Mouse (Mus musculus): ENCODE measurements around the gene Slc24a3. TPM values are rescaled to one million over a fixed set of nuclear protein-coding genes. Genes with fewer than 3 reads are reported as not detected.

Slc24a3 gene
- polyA plus RNA-seq, 1 experiment from 2014 or later, result 2.9 TPM

DNA sequence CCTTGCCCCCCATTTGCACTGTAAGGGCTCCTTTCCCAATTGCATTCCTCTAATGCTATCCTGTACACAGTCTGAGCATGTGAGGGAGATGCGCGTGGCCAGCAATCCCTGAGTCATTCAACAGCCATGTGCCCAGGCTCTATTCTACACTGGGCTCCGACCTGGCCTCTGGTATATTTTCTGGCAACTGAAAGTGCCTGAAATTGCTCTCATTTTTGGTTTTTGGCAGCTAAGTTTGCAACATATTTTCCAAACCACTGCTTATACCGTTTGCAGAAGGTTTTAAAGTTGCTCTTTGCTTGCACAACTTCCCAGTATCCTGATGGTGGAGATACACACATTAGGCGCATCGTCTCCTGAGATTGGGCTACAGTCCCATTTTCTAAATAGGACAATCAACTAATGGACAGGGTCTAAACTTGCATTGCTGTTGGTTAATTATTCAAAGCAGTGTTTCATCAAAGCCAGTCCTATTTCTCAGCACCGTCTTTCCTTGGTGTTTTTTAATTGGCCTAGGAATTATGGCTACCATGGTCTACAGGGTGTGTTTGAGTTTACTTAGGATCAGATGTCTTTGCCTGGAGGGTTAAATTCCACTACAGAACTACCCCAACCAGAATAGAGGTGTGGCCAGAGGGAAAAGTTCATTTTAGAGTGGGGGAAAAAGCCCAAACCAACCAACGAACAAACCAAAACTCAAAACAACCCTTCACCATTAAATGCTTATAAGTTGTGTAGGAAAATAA is 46.7 kb downstream of the Slc24a3 start:
- no peak overlapping the region for H3K4me2 ChIP-seq
- no peak overlapping the region for H3K4me3 ChIP-seq
- no peak overlapping the region for H3K9ac ChIP-seq
- no peak for ATAC-seq (ENCODE audit: borderline replicate concordance, extremely low read depth, low FRiP score, low TSS enrichment)
- no peaks in the 10 kb centered on the region for H3K36me3 ChIP-seq
- H3K4me1 ChIP-seq, result peaks cover 8% of the 10 kb centered on the region; the same call in 1 of the 2 replicates
- H3K27ac ChIP-seq, result no peak overlapping the region
- H3K27me3 ChIP-seq, result no peaks in the 10 kb centered on the region
- 78% methylated on average over 8 of the region's 8 CpGs for WGBS
- no peaks in the 10 kb centered on the region for H3K9me3 ChIP-seq

DNA sequence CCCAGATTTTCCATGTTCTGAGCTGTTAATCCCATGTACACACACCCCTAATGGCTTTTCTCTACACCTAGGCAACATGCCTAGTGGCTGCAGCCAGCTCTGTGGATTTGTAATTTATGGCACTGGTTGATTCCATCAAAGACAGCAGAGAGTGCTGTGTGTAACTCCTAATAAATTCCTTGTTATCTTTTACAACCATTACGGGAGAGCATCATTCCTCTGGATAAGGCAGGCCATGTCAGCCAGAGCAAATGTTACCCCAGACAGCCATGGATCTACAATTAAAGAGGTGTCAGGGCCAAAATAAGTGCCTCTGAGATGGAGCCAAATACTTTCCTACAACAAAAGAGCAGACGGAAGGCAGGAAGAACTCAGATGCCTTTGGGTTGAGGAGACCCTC is 49.0 kb downstream of the Slc24a3 start:
- Histone ChIP-seq H3K36me3 (no peaks in the 10 kb centered on the region), H3K9ac (no peak overlapping the region), H3K9me3 (no peaks in the 10 kb centered on the region), H3K4me3 (no peak overlapping the region), H3K4me2 (no peak overlapping the region), H3K4me1 (peaks cover 8% of the 10 kb centered on the region; the same call in 1 of the 2 replicates), H3K27ac (no peak overlapping the region), H3K27me3 (no peaks in the 10 kb centered on the region)
- ATAC-seq (ENCODE audit: borderline replicate concordance, extremely low read depth, low FRiP score, low TSS enrichment), result peak; percentile 64; the same call in 1 of the 2 replicates
- WGBS, result 38% methylated on average over 2 of the region's 2 CpGs

DNA sequence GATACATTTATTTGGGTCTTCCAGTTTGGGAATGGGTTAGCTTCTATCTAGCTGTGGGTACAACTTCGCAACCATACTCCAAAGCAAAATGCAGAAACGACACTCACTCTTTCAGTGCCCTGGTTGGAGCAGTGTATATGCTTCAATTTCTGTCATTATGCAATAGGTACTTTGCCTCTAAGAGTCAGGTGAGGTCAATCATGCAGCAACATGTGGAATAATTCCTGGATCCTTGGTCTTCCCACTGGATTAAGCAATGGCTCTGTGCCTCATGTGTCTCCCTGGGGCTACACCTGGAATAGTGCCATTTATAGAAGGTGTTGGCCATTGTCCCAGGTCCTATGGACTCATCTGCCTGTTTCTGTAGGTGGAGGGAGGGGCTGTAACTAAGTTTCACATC is 49.9 kb downstream of the Slc24a3 start:
- H3K9ac ChIP-seq, result no peak overlapping the region
- no peaks in the 10 kb centered on the region for H3K27me3 ChIP-seq
- no peak overlapping the region for H3K4me3 ChIP-seq
- H3K4me2 ChIP-seq, result no peak overlapping the region
- H3K27ac ChIP-seq, result no peak overlapping the region
- peaks cover 8% of the 10 kb centered on the region; the same call in 1 of the 2 replicates for H3K4me1 ChIP-seq
- no peaks in the 10 kb centered on the region for H3K36me3 ChIP-seq
- WGBS, result 93% methylated on average over 2 of the region's 2 CpGs
- ATAC-seq (ENCODE audit: borderline replicate concordance, extremely low read depth, low FRiP score, low TSS enrichment), result no peak
- no peaks in the 10 kb centered on the region for H3K9me3 ChIP-seq

DNA sequence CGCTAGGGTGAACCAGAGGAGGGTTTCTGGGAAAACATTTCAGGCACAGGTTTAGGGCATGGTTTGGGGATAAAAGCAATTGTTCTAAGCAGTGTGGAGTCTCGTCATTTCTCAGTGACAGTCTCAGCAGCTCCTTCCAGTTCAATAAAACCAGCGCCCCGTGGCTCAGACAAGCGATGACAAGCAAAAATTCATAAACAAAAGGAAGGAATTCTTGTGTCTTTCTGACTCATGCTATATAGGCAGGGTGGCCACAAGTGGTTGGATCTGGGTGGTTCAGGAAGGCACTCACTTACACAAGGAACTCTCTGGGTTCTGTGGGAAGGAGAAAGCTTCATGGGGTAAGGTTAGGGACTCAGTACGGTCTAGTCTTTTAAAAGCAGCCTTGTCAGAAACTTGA is 51.7 kb downstream of the Slc24a3 start:
- Histone ChIP-seq H3K9me3 (no peaks in the 10 kb centered on the region), H3K4me1 (peaks cover 8% of the 10 kb centered on the region; the same call in 1 of the 2 replicates), H3K4me3 (no peak overlapping the region), H3K27me3 (no peaks in the 10 kb centered on the region), H3K27ac (no peak overlapping the region), H3K36me3 (no peaks in the 10 kb centered on the region), H3K4me2 (no peak overlapping the region), H3K9ac (no peak overlapping the region)
- ATAC-seq (ENCODE audit: borderline replicate concordance, extremely low read depth, low FRiP score, low TSS enrichment), result no peak
- WGBS, result 61% methylated on average over 6 of the region's 6 CpGs

DNA sequence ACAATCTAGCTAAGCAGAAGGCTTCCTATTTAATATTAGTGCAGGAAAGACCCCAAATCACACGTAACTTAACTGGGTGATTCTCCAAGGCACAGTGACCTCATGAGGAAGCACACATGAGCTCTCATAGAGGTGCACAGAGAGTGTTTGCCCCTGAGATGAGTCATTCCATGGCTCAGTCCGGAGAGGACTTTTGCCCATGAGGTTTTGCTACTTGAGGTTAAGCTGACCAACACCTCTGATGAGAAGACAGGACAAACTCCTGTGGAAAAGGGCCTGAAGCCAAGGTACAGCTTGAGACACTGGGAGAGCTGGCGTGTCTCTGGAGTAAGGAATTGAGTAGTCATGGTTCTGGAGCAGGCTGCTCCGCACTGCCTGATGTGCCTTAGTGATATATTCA is 56.1 kb downstream of the Slc24a3 start:
- no peak overlapping the region for H3K4me3 ChIP-seq
- ATAC-seq (ENCODE audit: borderline replicate concordance, extremely low read depth, low FRiP score, low TSS enrichment), result no peak
- H3K36me3 ChIP-seq, result no peaks in the 10 kb centered on the region
- no peak overlapping the region for H3K27ac ChIP-seq
- H3K9ac ChIP-seq, result no peak overlapping the region
- H3K4me1 ChIP-seq, result no peaks in the 10 kb centered on the region
- H3K9me3 ChIP-seq, result no peaks in the 10 kb centered on the region
- no peak overlapping the region for H3K4me2 ChIP-seq
- 81% methylated on average over 4 of the region's 4 CpGs for WGBS
- no peaks in the 10 kb centered on the region for H3K27me3 ChIP-seq

DNA sequence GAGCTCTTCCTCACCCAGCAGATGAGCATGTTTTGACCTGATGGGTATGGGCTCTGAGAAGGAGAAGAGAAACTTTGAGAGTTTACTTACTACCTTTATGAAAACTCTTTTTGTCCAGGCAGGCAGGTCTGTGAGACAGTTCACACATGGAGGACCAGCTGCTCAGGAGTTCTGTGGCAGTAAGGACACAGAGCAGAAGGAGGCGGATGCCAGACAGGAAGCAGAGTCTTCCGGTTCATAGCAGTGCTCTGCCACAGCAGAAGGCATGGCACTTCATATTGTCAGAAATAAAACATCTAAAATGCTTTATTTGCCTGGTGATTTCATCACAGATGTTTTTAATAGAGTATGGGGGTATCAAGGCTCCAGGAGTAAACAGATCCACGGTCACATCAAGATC is 58.1 kb downstream of the Slc24a3 start:
- ATAC-seq (ENCODE audit: borderline replicate concordance, extremely low read depth, low FRiP score, low TSS enrichment), result peak; percentile 56; the same call in 1 of the 2 replicates
- H3K27ac ChIP-seq, result no peak overlapping the region

DNA sequence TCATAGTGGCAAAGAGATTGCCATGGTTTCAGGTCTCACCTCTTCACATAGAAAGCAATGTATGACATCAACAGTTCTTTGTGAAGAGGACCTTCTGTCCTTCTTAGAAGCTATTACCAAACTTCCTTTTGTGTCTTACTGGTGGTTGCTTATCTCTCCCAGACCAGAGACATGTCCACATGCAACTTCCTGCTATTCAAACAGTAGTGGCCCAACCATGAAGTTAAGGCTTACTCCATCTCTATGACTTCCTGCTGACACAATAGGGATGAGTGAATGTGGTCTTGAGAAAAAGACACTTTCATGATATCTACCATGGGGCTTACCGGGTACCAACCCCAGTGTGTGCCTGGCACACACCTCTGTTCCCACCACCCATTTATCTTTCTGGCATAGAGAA is 58.5 kb downstream of the Slc24a3 start:
- no peak overlapping the region for H3K4me2 ChIP-seq
- no peaks in the 10 kb centered on the region for H3K9me3 ChIP-seq
- no peak overlapping the region for H3K4me3 ChIP-seq
- peak; percentile 33; the same call in 1 of the 2 replicates for ATAC-seq (ENCODE audit: borderline replicate concordance, extremely low read depth, low FRiP score, low TSS enrichment)
- no peak overlapping the region for H3K27ac ChIP-seq
- WGBS, result 78% methylated on average over 1 of the region's 1 CpGs
- no peaks in the 10 kb centered on the region for H3K27me3 ChIP-seq
- no peaks in the 10 kb centered on the region for H3K4me1 ChIP-seq
- no peaks in the 10 kb centered on the region for H3K36me3 ChIP-seq
- no peak overlapping the region for H3K9ac ChIP-seq

More for the DNA sequence above, 58.1 kb downstream of the Slc24a3 start:
- no peaks in the 10 kb centered on the region for H3K27me3 ChIP-seq
- no peaks in the 10 kb centered on the region for H3K4me1 ChIP-seq
- no peak overlapping the region for H3K4me3 ChIP-seq
- 41% methylated on average over 3 of the region's 3 CpGs for WGBS
- no peak overlapping the region for H3K9ac ChIP-seq
- no peaks in the 10 kb centered on the region for H3K36me3 ChIP-seq
- H3K9me3 ChIP-seq, result no peaks in the 10 kb centered on the region
- H3K4me2 ChIP-seq, result no peak overlapping the region

DNA sequence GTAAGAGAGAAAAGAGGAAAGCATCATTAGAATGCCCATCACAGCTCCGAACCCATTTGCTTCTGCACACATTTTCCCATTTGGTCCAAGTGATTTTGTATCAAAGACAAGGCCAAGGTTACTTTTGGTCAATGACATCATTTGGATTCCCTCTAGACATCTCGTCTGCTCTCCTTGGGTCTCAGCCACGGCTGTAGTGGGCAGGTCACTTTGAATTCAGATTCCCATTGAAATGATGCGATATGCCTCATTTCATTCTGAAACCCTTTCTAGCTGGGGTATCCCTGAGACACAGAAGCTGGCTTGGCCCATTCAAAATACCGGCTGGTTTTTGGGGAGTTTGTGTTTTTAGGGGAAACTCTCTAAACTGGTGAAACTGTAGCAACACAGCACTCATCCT is 59.8 kb downstream of the Slc24a3 start:
- H3K4me2 ChIP-seq, result no peak overlapping the region
- 86% methylated on average over 5 of the region's 5 CpGs for WGBS

DNA sequence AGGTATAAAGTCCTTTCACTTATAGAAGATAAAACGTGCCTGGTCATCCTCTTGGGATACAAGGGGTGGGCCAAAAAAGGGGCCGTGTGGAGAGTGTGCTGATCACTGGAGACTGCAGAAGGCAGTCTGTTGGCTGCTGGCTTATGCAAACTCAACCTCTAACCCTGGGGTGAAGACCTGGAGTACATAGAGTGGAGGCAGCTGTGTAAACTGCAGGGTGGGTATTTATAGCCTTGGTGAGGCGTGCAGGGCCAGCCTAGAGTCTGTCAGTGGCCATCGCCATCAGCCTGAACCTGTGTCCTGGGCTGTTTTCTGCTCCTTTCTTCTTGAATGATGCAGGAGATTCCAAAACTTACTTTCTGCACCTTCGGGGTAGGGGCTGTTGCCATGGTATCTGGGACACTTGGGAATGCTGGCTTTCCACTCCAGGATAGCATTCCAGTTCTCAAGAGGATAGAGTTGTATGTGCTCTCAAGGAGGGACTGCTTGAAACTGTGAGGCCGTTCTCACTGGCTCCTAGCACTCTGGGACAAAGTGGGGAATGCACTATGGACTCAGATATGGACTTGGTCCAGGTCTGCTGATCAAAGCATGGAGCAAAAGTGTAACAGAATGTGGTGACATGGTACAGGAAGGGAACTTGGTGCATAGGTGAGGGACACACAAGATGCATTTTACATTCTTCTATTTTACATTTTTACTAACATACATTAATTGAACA is 65.4 kb downstream of the Slc24a3 start:
- no peaks in the 10 kb centered on the region for H3K9me3 ChIP-seq
- H3K9ac ChIP-seq, result no peak overlapping the region
- no peaks in the 10 kb centered on the region for H3K36me3 ChIP-seq
- no peaks in the 10 kb centered on the region for H3K27me3 ChIP-seq
- 21% methylated on average over 6 of the region's 6 CpGs for WGBS
- ATAC-seq (ENCODE audit: borderline replicate concordance, extremely low read depth, low FRiP score, low TSS enrichment), result peak; percentile 88
- H3K27ac ChIP-seq, result peak overlapping the region; percentile 89
- H3K4me1 ChIP-seq, result peaks cover 29% of the 10 kb centered on the region
- peak overlapping the region; percentile 20; the same call in 1 of the 2 replicates for H3K4me2 ChIP-seq
- no peak overlapping the region for H3K4me3 ChIP-seq

More for the DNA sequence above, 59.8 kb downstream of the Slc24a3 start:
- Histone ChIP-seq H3K9me3 (no peaks in the 10 kb centered on the region), H3K27ac (no peak overlapping the region), H3K9ac (no peak overlapping the region), H3K4me3 (no peak overlapping the region), H3K27me3 (no peaks in the 10 kb centered on the region), H3K4me1 (peaks cover 8% of the 10 kb centered on the region; the same call in 1 of the 2 replicates), H3K36me3 (no peaks in the 10 kb centered on the region)
- no peak for ATAC-seq (ENCODE audit: borderline replicate concordance, extremely low read depth, low FRiP score, low TSS enrichment)

DNA sequence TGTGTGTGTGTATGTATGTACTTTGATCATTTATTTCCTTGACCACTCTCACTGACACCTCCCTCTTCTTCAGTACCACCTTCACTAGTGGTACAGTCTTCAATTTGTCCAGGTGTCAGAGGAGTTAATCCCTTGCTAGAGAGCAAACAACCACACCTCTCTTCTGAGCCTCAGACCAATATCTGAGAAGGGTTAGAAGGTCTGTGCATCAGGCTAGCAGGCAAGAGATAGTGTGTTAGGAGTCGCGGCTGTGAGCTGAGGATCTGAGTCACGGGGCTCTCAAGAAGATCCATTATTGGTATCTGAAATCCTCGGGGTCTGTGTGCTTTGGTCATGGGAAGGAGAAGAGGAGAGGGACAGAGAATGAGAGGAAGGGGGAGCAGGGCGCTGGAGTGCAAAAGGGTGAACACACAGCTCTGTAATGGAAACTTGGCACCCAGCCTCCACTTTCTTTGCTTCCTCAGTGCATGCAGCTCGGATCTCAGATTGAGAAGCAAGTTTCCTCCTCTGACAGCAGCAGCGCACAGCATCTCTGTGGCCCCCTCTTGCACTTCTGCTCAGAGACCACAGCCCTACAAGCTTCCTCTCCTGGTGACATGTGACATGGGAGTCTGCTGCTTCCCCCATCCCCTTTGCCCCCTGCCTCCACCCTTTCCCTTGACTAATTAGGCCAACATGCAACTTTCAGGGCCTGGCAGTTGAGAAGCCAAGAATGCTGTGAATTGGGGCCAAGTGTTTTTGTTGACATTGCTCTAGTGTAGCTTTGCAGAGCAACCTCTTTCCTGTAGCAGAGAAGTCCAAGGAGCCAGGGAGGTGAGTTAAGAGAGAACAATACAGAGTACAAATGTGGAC is 66.2 kb downstream of the Slc24a3 start:
- Histone ChIP-seq H3K27ac (peak overlapping the region; percentile 89), H3K36me3 (no peaks in the 10 kb centered on the region), H3K27me3 (no peaks in the 10 kb centered on the region), H3K4me2 (peak overlapping the region; percentile 20), H3K9me3 (no peaks in the 10 kb centered on the region), H3K4me1 (peaks cover 29% of the 10 kb centered on the region), H3K4me3 (no peak overlapping the region), H3K9ac (no peak overlapping the region)
- ATAC-seq (ENCODE audit: borderline replicate concordance, extremely low read depth, low FRiP score, low TSS enrichment), result peak; percentile 83
- 14% methylated on average over 6 of the region's 7 CpGs for WGBS

DNA sequence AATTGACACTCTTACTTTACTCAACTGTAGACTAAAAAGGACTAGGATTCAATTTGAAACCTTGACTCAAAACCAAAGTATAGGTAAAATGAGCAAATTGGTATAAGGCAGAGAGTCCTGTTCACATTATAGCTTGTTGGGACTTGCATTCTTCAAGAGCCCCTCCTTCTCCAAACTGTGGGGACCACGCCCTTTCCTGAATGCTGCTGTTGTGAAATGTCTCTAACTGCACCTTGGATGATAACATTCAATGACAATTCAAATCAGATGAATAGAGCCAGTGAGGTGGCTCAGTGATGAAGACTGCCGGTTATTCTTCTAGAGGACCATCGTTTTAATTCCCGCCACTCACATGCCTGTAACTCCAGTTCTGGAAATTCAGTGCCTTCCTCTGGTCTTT is 78.8 kb downstream of the Slc24a3 start:
- no peaks in the 10 kb centered on the region for H3K27me3 ChIP-seq
- WGBS, result 85% methylated on average over 4 of the region's 4 CpGs

More for the DNA sequence above, 78.8 kb downstream of the Slc24a3 start:
- H3K9ac ChIP-seq, result no peak overlapping the region
- no peak overlapping the region for H3K27ac ChIP-seq
- H3K9me3 ChIP-seq, result no peaks in the 10 kb centered on the region
- no peak for ATAC-seq (ENCODE audit: borderline replicate concordance, extremely low read depth, low FRiP score, low TSS enrichment)
- H3K4me3 ChIP-seq, result no peak overlapping the region
- no peak overlapping the region for H3K4me2 ChIP-seq
- no peaks in the 10 kb centered on the region for H3K36me3 ChIP-seq
- H3K4me1 ChIP-seq, result no peaks in the 10 kb centered on the region
